Mouse (Mus musculus) 416B (cell line): ENCODE measurements at regions not wholly inside any gene's neighbourhood (a gene's known extent, or its start where the extent isn't known, plus 50 kb on each side); places are given as distances from the start of the nearest gene placed in this dataset.

Experiments
- DNase-seq: peaks from one replicate; pipeline ENCODE4 v3.0.0; 2011; ENCODE audit warnings: low read depth

DNA sequence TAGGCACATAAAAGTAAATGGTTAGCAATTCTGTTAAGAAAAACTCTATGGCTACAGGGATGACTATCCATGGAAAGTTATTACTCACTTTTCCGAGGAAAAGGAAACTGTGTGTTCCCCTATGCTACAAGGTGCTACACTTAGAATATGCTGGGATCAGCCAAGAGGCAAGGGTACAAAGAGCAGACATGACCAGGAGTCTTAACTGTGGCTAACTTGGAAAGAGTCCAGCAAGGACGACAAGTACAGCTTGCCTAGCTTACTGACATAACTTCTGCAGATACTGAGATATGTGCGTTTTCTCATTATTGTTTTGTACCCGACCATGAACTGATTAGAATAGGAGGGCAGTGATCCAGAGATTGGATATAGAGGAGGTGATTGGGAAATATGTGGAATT lies 296.4 kb downstream of the Gm16223 start:
- DNase-seq: no peak

DNA sequence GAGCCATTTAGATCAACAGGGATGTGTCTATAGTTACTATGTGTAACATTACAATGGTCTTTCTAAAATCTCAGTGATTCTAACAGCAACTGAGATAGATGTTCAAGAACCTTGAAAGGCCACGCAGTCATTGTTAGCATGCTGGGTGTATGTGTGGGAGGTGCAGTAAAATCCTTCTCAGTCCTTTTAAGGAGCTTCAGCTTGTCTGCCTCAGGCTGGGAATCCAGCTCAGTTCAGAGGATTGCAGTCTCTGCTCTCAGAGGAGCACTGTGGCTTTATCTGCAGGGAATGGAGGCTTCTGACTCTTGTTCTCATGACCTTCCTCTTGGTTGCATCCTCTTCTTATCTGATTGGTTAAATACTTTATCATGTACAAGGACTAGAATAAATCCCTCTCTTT lies 320.2 kb downstream of the Gm16223 start:
- no peak for DNase-seq

DNA sequence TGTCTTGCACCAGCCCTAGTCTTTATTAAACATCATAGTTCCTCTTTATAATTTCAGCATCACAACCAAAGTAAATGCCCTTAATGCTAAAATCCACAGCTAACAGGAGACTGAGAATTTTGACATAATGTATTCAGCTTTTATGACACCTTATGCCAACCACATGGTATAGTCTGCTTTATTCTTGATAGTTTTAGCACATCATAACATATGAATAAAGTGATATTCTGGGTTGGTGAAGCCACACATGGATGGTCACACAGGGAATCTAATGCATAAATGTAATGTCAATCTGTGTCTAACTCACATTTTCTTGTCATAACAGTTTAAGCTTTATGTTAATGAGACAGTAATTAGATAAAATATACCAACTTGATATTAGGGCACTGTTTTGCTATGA lies 328.9 kb downstream of the Gm16223 start:
- DNase-seq: no peak

DNA sequence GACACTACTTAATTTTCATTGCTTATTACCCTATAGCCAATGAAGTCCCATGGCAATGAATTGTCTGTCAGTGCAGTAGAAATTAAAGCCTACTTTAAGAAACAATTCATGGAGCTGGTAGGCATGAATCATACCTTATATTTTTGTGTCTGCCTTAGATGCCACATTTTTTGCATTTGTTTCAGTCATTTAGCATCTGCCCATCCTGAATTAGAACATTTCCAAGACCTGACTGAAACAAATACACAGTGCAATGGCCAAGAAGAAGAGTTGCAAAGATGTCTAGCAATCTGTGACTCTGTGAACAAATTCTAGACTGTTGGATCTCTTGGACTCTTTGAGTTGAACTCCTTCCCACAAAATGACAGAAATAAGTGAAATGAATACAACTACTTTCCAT lies 342.2 kb downstream of the Gm16223 start:
- no peak for DNase-seq

DNA sequence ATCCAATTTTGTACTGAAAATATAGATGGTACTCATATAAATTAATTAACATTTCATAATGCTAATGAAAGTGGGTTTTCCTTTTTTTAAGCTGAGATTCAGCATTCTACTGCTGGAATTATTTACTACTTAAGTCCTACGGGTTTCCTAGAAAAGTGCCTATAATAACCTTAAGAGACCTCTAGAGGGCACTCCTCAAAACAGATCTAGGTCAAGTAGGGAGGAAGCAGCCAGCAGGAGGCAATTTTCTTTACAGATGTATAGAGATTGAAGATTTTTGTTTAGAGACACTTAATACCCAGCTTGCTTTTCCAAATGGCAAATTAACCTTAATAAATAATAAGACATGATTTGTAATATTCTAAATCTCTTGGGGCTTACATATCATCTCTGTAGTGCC lies 344.5 kb downstream of the Gm16223 start:
- DNase-seq: peak; percentile 54

DNA sequence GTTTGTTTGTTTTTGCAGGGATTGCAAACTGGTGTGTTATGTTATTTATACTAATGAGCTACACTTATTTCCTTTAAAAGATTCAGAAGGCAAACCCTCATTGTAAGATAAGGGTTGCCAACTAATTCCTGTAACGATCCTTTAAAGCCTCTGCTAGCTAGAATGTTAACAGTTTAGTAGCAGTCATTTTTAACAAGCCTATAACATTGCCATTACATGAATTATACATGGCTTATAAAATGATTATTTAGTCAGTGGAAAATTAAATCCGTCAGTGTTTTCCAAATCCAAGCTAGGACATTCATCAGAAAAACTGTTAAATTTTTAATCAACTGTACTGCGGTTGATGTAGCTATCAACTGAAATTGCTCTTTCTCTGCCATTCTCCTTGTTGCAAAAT lies 358.1 kb downstream of the Gm16223 start:
- no peak for DNase-seq

DNA sequence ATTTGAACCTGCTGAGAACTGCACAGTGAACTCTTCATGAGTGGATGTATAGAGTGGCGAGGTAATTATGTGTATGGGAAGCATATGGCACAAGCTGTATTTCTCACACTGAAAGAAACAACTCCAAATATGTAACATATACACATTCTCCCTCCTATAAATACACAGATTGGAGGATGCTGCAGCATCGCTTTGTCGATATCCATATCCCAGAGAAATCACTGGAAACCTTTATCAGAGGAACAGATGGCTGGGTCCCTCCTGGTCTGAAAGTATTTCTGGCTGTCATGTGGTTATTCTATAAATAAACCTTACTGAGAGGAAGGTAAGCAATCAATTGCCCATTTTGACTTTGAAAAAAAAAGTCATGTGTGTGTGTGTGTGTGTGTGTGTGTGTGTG lies 365.4 kb downstream of the Gm16223 start:
- no peak for DNase-seq

DNA sequence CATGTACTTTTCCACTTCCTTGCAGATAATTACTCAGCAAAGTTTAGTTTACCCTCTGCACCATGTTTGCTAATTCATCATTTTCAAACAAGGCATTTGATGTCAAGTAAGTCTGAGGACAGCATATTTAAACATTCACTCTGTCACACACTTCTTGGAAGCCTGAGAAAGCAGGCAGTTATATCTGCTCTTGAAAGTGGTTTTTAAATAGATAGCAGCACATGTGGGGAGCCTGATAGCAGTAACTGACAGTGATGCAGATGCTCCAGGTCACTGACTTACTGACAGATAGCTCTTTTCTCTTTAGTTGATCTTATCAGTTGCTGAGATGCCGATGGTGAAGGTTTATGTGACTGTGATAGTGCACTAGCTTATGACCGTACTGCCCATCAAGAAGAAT lies 380.9 kb downstream of the Gm16223 start:
- no peak for DNase-seq

DNA sequence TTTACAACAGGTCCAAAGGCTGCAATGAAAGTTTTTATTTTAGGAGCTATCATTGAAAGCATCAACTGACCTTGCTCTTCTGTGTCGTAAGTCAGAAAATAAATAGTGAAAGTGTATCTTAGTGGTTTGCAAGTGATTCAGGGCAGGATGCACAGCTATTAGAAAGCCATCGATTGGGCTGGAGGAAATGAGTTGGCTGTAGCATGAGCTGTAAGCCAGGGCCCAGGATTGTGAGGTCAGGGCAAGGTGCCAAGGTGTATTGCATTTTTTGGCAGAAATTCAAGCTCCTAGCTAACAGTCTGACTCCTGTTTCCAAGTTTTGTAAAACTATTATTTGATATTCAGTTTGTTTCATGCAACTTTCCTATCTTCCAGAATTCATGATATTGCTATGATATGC lies 381.8 kb downstream of the Gm16223 start:
- DNase-seq: peak; percentile 4

DNA sequence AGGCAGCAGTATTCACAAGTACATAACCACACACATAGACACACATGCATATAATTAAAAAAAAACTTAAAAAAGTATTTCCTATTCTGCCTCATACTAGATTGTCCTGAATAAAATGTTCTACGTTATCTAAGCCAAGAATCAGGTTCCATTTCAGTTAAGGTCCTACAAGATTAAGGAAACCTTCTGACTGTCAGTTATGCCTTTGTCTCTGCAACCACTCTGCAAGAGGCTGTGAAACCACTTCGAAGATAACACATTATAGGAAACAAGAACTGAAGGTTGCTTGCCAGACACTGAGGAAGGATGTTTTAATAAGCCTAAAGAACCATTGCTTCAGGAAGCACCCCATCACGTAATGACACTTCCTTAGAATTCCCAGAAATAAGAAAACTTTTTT lies 385.9 kb downstream of the Gm16223 start:
- no peak for DNase-seq

DNA sequence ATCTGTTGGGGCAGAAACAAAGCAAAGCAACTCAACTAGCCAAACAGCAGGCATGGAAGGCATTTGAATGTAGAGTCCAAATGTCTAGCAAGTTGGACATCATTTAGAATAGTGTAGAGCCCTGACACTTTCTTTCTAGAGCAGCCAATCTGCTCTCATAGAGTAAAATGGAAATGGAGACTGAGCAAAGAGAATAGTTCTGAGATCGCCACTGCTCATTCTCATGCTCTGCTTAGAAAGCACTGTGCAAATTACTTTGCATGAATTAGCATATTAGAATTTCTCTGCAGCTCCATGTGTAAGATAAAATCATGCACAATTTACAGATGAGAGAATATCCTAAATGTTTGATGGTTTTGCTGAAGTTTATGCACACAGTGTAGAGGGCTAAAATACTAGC lies 393.4 kb downstream of the Gm16223 start:
- DNase-seq: no peak

DNA sequence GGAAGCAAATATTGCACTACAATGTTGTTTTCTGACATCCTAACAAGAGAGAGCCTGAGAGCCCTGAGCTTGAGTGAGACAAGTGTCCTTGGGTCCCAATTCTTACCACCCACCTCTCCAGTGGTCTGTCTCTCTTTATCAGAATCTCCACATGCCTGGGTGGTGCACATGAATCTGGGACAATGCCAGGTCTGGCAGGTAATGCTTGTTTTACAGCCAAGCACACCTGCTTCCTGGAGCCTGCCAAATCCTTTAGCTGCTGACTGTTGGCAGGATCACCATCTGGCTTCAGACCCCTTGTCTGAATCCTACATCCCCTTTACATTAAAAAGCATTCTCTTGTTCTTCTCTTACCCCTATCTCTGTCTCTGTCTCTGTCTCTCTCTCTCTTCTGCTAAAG lies 397.1 kb downstream of the Gm16223 start:
- DNase-seq: no peak

DNA sequence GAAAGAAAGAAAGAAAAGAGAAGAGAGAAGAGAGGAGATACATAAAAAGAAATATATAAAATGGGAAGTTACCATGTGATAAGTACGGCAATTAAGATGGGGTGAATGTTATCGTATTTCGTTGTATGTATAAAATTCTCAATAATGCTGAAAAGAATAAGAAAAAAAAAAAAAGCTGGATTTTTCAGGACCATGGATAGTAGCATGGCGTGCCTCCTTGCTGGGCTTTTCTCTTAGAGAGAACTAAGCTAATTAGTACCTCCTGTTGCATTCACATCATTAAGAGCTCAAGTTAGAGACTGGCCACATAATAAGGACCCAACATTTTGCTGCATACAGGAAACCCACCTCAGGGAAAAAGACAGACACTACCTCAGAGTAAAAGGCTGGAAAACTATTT lies 405.7 kb downstream of the Gm16223 start:
- DNase-seq: no peak

DNA sequence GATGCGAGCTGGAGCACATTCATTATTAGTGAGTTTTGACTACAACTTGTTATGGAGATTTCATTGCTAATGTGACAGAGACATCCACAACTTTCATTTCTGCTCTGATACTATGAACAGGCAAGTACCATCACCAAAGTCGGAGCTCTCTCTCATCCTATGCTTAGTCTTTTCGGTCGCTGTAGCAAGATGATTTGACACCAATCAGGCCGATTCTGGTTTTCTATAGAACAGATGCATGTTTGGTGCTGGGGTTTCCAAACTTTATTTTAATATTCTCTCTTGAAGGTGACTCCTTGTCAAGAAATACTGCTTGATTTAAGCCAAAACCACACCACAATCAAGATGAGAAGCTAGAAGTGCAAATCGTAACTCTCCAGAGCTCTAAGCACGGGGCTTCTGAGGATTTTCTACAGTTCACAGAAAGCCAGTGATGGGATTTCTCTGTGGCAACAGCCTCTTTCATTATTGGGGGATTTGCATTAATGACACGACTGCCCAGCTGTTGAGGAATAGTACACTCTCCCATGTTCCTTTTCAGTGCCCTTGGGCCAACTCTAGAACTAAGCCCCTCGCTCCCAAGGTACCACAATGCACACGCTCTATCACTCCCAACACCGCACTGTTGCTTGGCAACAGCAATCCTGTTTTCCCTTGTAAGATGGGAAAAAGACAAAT lies 434.5 kb downstream of the Gm16223 start:
- DNase-seq: no peak

DNA sequence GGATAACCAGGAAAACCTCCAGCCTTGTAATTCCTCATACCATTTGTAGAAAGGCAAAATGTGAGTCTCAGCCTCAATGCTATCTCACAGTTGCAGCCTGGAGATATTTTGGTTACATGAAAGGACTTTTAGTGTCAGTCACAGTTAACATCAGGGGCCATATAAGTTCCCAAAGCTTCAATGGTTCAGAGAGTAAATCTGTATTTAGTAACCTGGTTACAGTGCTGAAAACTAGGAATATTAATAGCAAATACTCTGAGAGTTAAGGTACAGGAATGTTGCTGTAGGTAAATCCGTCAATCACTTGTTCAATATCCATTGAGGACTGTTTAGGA lies 435.0 kb downstream of the Gm16223 start:
- DNase-seq: no peak

DNA sequence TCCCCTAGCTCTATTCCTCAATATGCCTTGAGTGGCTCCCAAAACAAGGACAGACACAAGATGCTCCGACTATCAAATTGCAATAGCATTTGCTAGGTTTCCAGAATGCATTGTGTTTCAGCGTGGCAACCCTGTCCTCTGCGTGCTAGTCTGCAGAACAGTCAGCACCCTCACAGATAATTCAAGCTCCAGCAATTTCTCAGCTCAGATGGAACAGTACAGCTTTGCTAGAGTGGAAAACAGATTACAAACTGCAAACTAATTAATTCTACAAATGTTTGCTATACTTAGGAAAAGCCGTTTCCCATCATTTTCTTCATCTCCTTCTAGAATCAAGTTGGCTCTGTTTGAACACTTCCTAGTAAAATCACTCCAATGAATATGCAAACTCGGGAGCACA lies 441.4 kb downstream of the Gm16223 start:
- DNase-seq: no peak

DNA sequence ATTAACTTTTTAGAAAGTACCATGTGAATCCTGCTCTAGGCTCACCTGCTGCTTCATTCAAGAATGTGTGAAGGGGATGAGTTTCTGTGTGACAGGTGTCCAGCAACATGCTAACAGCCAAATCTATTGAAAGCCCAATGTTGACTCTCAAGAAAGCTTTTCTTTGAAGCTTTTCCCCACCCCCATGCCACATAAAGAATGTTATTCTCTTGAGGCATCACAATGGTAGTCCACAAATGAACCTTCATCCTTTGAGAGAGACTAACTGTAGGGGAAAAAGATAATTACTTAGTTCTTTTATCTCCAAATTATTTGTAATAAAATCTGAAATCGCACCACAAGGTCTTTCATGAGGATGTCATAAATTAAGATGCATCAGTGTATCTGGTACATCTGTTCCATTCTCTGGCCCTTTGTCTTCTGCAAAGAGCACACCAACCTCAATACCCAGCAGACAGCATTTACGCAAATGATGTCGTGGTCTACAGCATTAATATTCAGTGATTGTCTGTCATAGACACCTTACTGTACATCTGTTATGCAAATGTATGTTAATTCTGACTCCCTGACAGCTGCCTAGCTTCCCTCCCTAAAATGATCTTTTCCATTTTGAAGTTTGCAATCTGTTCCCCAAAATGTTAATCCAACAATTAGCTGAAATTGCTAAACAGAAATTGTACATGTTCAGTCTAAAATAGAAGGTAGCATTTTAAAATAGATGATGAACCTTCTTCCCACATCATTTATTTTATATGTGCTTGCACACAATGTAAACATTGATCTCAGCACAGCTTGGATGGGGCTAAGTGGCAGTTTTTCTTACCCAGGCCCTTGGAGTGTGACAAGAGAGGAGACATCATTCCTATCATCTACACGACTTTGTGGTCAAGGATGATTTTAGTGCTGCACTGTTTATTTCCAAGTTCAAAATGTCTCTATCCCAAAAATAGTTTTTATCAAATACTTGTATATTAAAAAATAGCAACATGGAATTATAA lies 455.7 kb downstream of the Gm16223 start:
- no peak for DNase-seq

DNA sequence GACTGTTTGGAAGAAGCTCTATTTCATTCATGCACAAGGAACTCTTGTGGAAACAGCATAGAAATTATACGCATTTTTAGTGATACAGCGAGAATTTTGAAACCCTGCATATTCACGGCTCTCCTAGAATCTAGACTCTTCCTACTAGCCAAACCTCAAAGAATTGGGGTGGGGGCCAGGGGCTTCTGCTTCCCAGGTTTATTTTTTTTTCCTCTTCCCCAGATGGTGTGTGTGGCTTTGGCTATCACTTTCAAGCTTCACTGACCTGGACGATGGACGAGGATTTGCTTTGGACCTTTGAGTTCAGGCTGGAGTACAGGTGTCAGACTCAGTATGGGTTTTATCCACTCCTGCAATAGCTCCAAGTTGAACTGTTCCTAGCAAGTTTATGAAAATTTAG lies 457.7 kb downstream of the Gm16223 start:
- DNase-seq: no peak

DNA sequence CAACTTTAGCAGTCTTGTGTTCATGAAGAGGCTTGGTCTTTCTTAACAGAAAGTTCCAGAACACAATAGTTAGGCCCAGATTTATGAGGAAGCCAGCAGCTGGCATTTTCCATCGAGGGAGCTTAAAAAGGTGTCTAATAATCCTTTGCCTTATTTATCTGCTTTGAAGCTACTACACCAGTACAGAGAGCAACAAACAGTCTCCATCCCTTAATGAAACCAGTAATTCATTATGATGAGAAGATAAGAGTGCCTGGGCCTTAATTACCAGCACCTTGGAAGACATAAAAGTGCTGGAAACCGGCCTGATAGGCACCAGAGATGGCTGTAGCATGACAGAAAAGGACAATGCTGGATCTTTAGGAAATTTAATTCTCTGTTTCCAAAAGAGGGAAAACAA lies 492.8 kb downstream of the Gm16223 start:
- no peak for DNase-seq

DNA sequence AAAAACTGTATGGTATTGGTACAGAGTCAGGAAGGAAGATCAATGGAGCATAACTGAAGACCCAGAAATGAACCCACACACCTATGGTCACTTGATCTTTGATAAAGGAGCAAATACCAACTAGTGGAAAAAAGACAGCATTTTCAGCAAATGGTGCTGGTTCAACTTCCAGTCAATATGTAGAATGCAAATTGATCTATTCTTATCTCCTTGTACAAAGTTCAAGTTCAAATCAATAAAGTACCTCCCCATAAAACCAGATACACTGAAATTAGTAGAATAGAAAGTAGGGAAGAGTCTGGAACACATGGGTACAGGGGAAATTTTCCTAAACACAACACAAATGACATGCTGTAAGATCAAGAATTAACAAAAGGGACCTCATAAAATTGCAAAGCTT lies 495.6 kb downstream of the Gm16223 start:
- no peak for DNase-seq

DNA sequence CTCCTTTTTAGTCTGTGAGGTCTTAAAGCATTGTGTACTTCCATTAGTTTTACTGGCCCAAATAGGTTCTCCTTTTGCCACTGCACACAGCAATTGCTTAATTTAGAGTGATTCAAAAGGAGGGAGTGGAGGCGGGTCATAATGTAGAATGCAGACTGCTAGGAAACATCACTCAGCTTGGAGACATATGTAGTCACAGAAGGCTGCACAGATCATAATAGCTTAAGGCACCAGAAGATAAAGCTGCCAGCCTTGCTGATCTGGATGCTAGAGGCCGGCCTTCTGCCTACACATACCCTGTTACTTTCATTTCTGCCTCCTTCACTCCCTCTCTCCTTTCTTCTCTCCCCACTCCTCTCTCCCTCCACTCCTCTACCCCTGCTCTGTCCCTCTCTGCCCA lies 508.2 kb downstream of the Gm16223 start:
- no peak for DNase-seq

DNA sequence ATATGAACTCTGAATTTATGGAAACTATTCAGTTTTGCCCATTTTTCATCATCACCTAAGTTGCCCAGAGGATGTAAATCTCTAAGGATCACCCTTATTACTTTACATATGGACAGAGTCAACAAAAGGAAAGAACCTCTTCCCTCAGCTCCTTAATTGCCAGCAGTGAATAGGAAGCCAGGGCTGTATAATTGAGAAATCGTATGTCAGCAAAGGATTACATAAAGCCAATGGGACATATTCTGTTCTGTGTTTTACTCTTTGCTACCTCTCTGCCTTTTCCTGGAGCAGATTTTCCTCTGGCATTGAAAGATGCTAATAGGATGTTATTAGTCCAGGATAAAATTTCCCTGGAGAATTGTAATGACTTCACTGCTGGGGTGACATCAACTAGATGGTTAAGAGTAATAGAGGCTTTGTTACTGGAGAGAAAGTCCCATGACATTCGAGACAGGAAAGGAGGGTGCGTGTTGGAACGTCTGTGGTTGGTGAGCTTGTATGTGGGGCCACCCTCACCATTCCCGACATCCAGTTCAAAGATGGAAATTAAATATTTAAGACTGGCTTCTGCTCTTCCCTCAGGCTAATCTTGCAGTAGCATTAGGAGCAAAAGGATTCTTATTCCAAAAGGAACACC lies 510.6 kb downstream of the Gm16223 start:
- no peak for DNase-seq

DNA sequence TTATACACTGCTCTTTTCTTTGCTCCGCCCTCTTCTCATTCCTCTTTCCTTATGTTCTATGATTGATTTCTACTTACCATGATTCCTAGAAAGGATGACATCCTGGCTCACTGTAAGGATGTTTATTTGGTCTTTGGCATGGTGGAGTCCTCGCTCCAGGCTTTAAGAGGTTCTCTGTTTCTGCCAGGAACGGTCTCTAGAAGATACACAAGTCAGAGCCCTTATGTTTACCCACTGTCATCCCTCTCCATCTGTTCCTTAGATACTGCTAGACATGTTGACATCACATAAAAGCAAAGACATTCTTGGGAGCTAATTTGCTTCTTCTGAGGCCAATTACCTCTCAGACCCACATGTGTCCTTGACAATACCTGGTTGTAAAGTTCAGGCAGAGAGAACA lies 552.9 kb downstream of the Gm16223 start:
- DNase-seq: no peak
